Mouse (Mus musculus): ENCODE results near the gene Wrap73.

- TF ChIP-seq CTCF (IDR thresholded peaks at IDR 0.05; ENCODE audit: low read depth, low read length) (no peak), POLR2A (IDR thresholded peaks at IDR 0.05; ENCODE audit: extremely low read depth, insufficient read depth, low read length) (no peak)
These were observed 19.8 kb upstream of the Wrap73 start for GRCm38 (mm10) chr4:154122374-154122773.
